Mouse (Mus musculus) midbrain, embryonic 10.5 days (tissue): ENCODE results near the gene Slc13a3. TPM values are rescaled to one million over a fixed set of nuclear protein-coding genes. Genes with fewer than 3 reads are reported as not detected.

Source experiments
- DNase-seq: peaks from one replicate; pipeline ENCODE4 v3.0.0-alpha.2; 2017; ENCODE audit warnings: low spot score
- H3K27ac ChIP-seq: fragments of 300-500 bp; sonication (generic); replicated peaks from 2 replicates; pipeline ENCODE4 v1.5.1; 2016; ENCODE audit warnings: mild to moderate bottlenecking
- H3K27me3 ChIP-seq: fragments of 300-500 bp; sonication (generic); 2 replicates; pipeline ENCODE4 v1.6.1; 2016; ENCODE audit warnings: low read depth, mild to moderate bottlenecking; ENCODE audit not compliant: poor library complexity, severe bottlenecking
- H3K36me3 ChIP-seq: fragments of 300-500 bp; sonication (generic); 2 replicates; pipeline ENCODE4 v1.6.1; 2016; ENCODE audit warnings: mild to moderate bottlenecking, moderate library complexity
- H3K4me1 ChIP-seq: fragments of 300-500 bp; sonication (generic); 2 replicates; pipeline ENCODE4 v1.6.1; 2016
- H3K4me3 ChIP-seq: fragments of 300-500 bp; sonication (generic); 2 replicates; pipeline ENCODE4 v1.5.1; 2016; ENCODE audit warnings: mild to moderate bottlenecking, moderate library complexity
- H3K9me3 ChIP-seq: fragments of 300-500 bp; sonication (generic); replicated peaks from 2 replicates; pipeline ENCODE4 v1.6.1; 2016; ENCODE audit warnings: mild to moderate bottlenecking
- WGBS: fragments of 180-500 bp; shearing (Covaris S2); methylation state at CpG from one replicate; pipeline ENCODE4 v1.1.7; 2016; 5-methylcytosine and 5-hydroxymethylcytosine counted together
- polyA plus RNA-seq: library from polyadenylated mRNA; unstranded; fragments of >200 nt; fragmentation: Nextera tagmentation; extraction: Ambion mirVana; gene quantifications from 2 replicates; pipeline ENCODE4 v1.2.1, GENCODE M21; 2016

Gene Slc13a3
- polyA plus RNA-seq, 1 experiment from 2014 or later = 0.48 TPM

- DNase-seq = no peak
- peaks cover 39% of the 10 kb centered on the region for H3K4me1 ChIP-seq
- peak overlapping the region; percentile 70 for H3K27ac ChIP-seq
- H3K36me3 ChIP-seq = no peaks in the 10 kb centered on the region
- H3K4me3 ChIP-seq = no peak overlapping the region
- WGBS = 60% methylated on average over 15 of the region's 15 CpGs
- H3K27me3 ChIP-seq = peaks cover 32% of the 10 kb centered on the region
- no peaks in the 10 kb centered on the region for H3K9me3 ChIP-seq
These were observed 5.1 kb downstream of the Slc13a3 start for GRCm38 (mm10) chr2:165467824-165468452.

GRCm38 (mm10) chr2:165459663-165460062 lies 13.4 kb downstream of the Slc13a3 start:
- Histone ChIP-seq H3K4me3 (no peak overlapping the region), H3K27ac (peak overlapping the region; percentile 13), H3K36me3 (no peaks in the 10 kb centered on the region), H3K27me3 (no peaks in the 10 kb centered on the region), H3K4me1 (peaks cover 22% of the 10 kb centered on the region), H3K9me3 (no peaks in the 10 kb centered on the region)
- WGBS = 40% methylated on average over 7 of the region's 7 CpGs
- no peak for DNase-seq

GRCm38 (mm10) chr2:165458189-165458588 lies 14.8 kb downstream of the Slc13a3 start:
- 0 out of 2 replicates have a peak overlapping the region, but pooled peaks have one; percentile 13 for H3K27ac ChIP-seq
- H3K4me3 ChIP-seq = no peak overlapping the region
- H3K4me1 ChIP-seq = peaks cover 22% of the 10 kb centered on the region
- WGBS = 56% methylated on average over 5 of the region's 5 CpGs
- H3K9me3 ChIP-seq = no peaks in the 10 kb centered on the region
- DNase-seq = no peak
- no peaks in the 10 kb centered on the region for H3K27me3 ChIP-seq
- no peaks in the 10 kb centered on the region for H3K36me3 ChIP-seq

GRCm38 (mm10) chr2:165456710-165457109 lies 16.3 kb downstream of the Slc13a3 start:
- H3K9me3 ChIP-seq = no peaks in the 10 kb centered on the region
- H3K4me3 ChIP-seq = no peak overlapping the region
- peaks cover 27% of the 10 kb centered on the region for H3K4me1 ChIP-seq
- no peaks in the 10 kb centered on the region for H3K27me3 ChIP-seq
- no peak overlapping the region for H3K27ac ChIP-seq
- no peak for DNase-seq
- no peaks in the 10 kb centered on the region for H3K36me3 ChIP-seq
- WGBS = 58% methylated on average over 2 of the region's 2 CpGs

- no peak for DNase-seq
- Histone ChIP-seq H3K4me1 (peaks cover 9% of the 10 kb centered on the region), H3K27me3 (no peaks in the 10 kb centered on the region), H3K9me3 (no peaks in the 10 kb centered on the region), H3K4me3 (no peak overlapping the region), H3K36me3 (no peaks in the 10 kb centered on the region), H3K27ac (no peak overlapping the region)
- WGBS = 83% methylated on average over 12 of the region's 12 CpGs
These were observed 20.0 kb downstream of the Slc13a3 start for GRCm38 (mm10) chr2:165452730-165453693.

GRCm38 (mm10) chr2:165448475-165448874 lies 24.6 kb downstream of the Slc13a3 start:
- H3K36me3 ChIP-seq = no peaks in the 10 kb centered on the region
- no peak overlapping the region for H3K4me3 ChIP-seq
- peaks cover 5% of the 10 kb centered on the region for H3K4me1 ChIP-seq
- no peaks in the 10 kb centered on the region for H3K9me3 ChIP-seq
- H3K27ac ChIP-seq = no peak overlapping the region
- no peak for DNase-seq
- WGBS = 85% methylated on average over 9 of the region's 9 CpGs
- H3K27me3 ChIP-seq = no peaks in the 10 kb centered on the region

GRCm38 (mm10) chr2:165444861-165445260 lies 28.2 kb downstream of the Slc13a3 start:
- 89% methylated on average over 3 of the region's 3 CpGs for WGBS
- H3K36me3 ChIP-seq = no peaks in the 10 kb centered on the region
- H3K27ac ChIP-seq = no peak overlapping the region
- H3K27me3 ChIP-seq = no peaks in the 10 kb centered on the region
- H3K4me3 ChIP-seq = no peak overlapping the region
- H3K4me1 ChIP-seq = peaks cover 10% of the 10 kb centered on the region; the same call in 1 of the 2 replicates
- H3K9me3 ChIP-seq = no peaks in the 10 kb centered on the region
- no peak for DNase-seq

- no peak for DNase-seq
- Histone ChIP-seq H3K4me1 (peaks cover 18% of the 10 kb centered on the region; the same call in 1 of the 2 replicates), H3K27me3 (no peaks in the 10 kb centered on the region), H3K9me3 (no peaks in the 10 kb centered on the region), H3K36me3 (no peaks in the 10 kb centered on the region), H3K27ac (no peak overlapping the region), H3K4me3 (no peak overlapping the region)
- WGBS = 90% methylated on average over 10 of the region's 10 CpGs
These were observed 30.0 kb downstream of the Slc13a3 start for GRCm38 (mm10) chr2:165442981-165443380.

GRCm38 (mm10) chr2:165441613-165442012 lies 31.4 kb downstream of the Slc13a3 start:
- WGBS = 68% methylated on average over 4 of the region's 4 CpGs
- no peak overlapping the region for H3K4me3 ChIP-seq
- H3K9me3 ChIP-seq = no peaks in the 10 kb centered on the region
- H3K4me1 ChIP-seq = peaks cover 18% of the 10 kb centered on the region; the same call in 1 of the 2 replicates
- DNase-seq = no peak
- H3K36me3 ChIP-seq = no peaks in the 10 kb centered on the region
- H3K27ac ChIP-seq = no peak overlapping the region
- H3K27me3 ChIP-seq = no peaks in the 10 kb centered on the region

GRCm38 (mm10) chr2:165439613-165440012 lies 33.4 kb downstream of the Slc13a3 start:
- no peak for DNase-seq
- WGBS = 92% methylated on average over 10 of the region's 10 CpGs
- Histone ChIP-seq H3K4me1 (peaks cover 18% of the 10 kb centered on the region; the same call in 1 of the 2 replicates), H3K36me3 (no peaks in the 10 kb centered on the region), H3K9me3 (no peaks in the 10 kb centered on the region), H3K27ac (no peak overlapping the region), H3K27me3 (no peaks in the 10 kb centered on the region), H3K4me3 (no peak overlapping the region)

- 78% methylated on average over 7 of the region's 7 CpGs for WGBS
These were observed 34.1 kb downstream of the Slc13a3 start for GRCm38 (mm10) chr2:165438881-165439280.

GRCm38 (mm10) chr2:165428694-165429093 lies 44.3 kb downstream of the Slc13a3 start:
- 59% methylated on average over 7 of the region's 7 CpGs for WGBS
- DNase-seq = peak; percentile 20

More at GRCm38 (mm10) chr2:165438881-165439280, 34.1 kb downstream of the Slc13a3 start:
- DNase-seq = no peak
- Histone ChIP-seq H3K27me3 (no peaks in the 10 kb centered on the region), H3K27ac (no peak overlapping the region; the same call in 1 of the 2 replicates), H3K36me3 (no peaks in the 10 kb centered on the region), H3K4me3 (no peak overlapping the region), H3K4me1 (peaks cover 18% of the 10 kb centered on the region; the same call in 1 of the 2 replicates), H3K9me3 (no peaks in the 10 kb centered on the region)

GRCm38 (mm10) chr2:165420195-165420594 lies 52.8 kb downstream of the Slc13a3 start:
- Histone ChIP-seq H3K27me3 (no peaks in the 10 kb centered on the region), H3K36me3 (no peaks in the 10 kb centered on the region), H3K27ac (peak overlapping the region; percentile 72), H3K4me1 (peaks cover 41% of the 10 kb centered on the region), H3K4me3 (no peak overlapping the region), H3K9me3 (no peaks in the 10 kb centered on the region)
- DNase-seq = no peak
- WGBS = 73% methylated on average over 2 of the region's 2 CpGs

More at GRCm38 (mm10) chr2:165428694-165429093, 44.3 kb downstream of the Slc13a3 start:
- Histone ChIP-seq H3K4me3 (no peak overlapping the region), H3K27me3 (no peaks in the 10 kb centered on the region), H3K36me3 (no peaks in the 10 kb centered on the region), H3K9me3 (no peaks in the 10 kb centered on the region), H3K27ac (no peak overlapping the region), H3K4me1 (peaks cover 13% of the 10 kb centered on the region)
